Mouse (Mus musculus): ENCODE measurements around the gene Snx8.

GRCm38 (mm10) chr5:140346050-140346449 lies 43.0 kb downstream of the Snx8 start:
- no peak for TF ChIP-seq CTCF (IDR thresholded peaks at IDR 0.05)
- TF ChIP-seq EP300 (IDR thresholded peaks at IDR 0.05): no peak
